Mouse (Mus musculus) brain, embryonic 14.5 days (tissue): ENCODE measurements around the gene Cfap61.

Source experiments
- CTCF ChIP-seq: fragments of 200-500 bp; IDR thresholded peaks from 2 replicates; pipeline ENCODE4 v1.5.1; 2012; ENCODE audit warnings: inconsistent platforms, mild to moderate bottlenecking, moderate library complexity, borderline replicate concordance; ENCODE audit not compliant: insufficient read depth, insufficient read length; ENCODE audit errors: extremely low read depth
- POLR2A ChIP-seq: fragments of 200-500 bp; IDR thresholded peaks from 2 replicates; pipeline ENCODE4 v1.6.1; 2012; ENCODE audit warnings: mild to moderate bottlenecking, inconsistent platforms, borderline replicate concordance; ENCODE audit not compliant: poor library complexity, insufficient read depth, insufficient read length, severe bottlenecking; ENCODE audit errors: extremely low read depth

DNA sequence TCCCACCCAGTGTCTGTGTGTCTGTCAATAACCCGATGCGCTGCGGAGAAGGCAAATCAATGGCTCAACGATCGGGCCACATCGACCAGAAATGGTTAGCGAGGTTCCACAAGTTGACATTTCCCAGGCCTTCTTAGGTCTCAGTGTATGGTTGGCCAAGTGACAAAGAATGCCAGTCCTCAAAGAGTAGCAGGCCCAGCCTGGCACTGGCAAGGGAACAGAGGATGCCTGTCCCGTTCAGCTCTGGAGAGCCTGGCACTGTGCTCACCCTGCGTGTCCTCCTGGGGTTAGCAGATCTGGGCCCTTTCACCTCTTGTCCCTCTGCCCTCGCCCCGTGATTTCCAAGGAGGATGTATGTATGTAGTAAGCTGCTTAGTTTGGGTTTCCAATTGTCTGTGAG is 261.5 kb downstream of the Cfap61 start:
- TF ChIP-seq POLR2A (no peak), CTCF (no peak)
